Mouse (Mus musculus) heart, embryonic 10.5 days (tissue): ENCODE data around the gene Tradd. TPM values are rescaled to one million over a fixed set of nuclear protein-coding genes. Genes with fewer than 3 reads are reported as not detected.
A peak's percentile ranks its signal among the peaks of the same experiment; 100 is the strongest.

Experiments
- DNase-seq: peaks from one replicate; pipeline ENCODE4 v3.0.0-alpha.2; 2017; ENCODE audit warnings: low spot score
- H3K27ac ChIP-seq: fragments of 300-500 bp; sonication (generic); 2 replicates; pipeline ENCODE4 v1.5.1; 2016; ENCODE audit warnings: mild to moderate bottlenecking
- H3K27me3 ChIP-seq: fragments of 300-500 bp; sonication (generic); 2 replicates; pipeline ENCODE4 v1.6.1; 2016; ENCODE audit warnings: mild to moderate bottlenecking; ENCODE audit not compliant: poor library complexity, insufficient read depth, severe bottlenecking
- H3K36me3 ChIP-seq: fragments of 300-500 bp; sonication (generic); 2 replicates; pipeline ENCODE4 v1.6.1; 2016; ENCODE audit warnings: mild to moderate bottlenecking, moderate library complexity
- H3K4me1 ChIP-seq: fragments of 300-500 bp; sonication (generic); 2 replicates; pipeline ENCODE4 v1.6.1; 2016; ENCODE audit warnings: mild to moderate bottlenecking
- H3K4me3 ChIP-seq: fragments of 300-500 bp; sonication (generic); 2 replicates; pipeline ENCODE4 v1.5.1; 2016; ENCODE audit warnings: mild to moderate bottlenecking, moderate library complexity
- H3K9me3 ChIP-seq: fragments of 300-500 bp; sonication (generic); 2 replicates; pipeline ENCODE4 v1.6.1; 2016; ENCODE audit warnings: mild to moderate bottlenecking, moderate library complexity
- WGBS: fragments of 180-500 bp; shearing (Covaris S2); methylation state at CpG from one replicate; pipeline ENCODE4 v1.1.7; 2016; 5-methylcytosine and 5-hydroxymethylcytosine counted together
- polyA plus RNA-seq: library from polyadenylated mRNA; unstranded; fragments of >200 nt; fragmentation: Nextera tagmentation; extraction: Ambion mirVana; gene quantifications from 2 replicates; pipeline ENCODE4 v1.2.1, GENCODE M21; 2016

Gene Tradd
- polyA plus RNA-seq: 19.0 and 19.4 TPM in 2 replicates

DNA sequence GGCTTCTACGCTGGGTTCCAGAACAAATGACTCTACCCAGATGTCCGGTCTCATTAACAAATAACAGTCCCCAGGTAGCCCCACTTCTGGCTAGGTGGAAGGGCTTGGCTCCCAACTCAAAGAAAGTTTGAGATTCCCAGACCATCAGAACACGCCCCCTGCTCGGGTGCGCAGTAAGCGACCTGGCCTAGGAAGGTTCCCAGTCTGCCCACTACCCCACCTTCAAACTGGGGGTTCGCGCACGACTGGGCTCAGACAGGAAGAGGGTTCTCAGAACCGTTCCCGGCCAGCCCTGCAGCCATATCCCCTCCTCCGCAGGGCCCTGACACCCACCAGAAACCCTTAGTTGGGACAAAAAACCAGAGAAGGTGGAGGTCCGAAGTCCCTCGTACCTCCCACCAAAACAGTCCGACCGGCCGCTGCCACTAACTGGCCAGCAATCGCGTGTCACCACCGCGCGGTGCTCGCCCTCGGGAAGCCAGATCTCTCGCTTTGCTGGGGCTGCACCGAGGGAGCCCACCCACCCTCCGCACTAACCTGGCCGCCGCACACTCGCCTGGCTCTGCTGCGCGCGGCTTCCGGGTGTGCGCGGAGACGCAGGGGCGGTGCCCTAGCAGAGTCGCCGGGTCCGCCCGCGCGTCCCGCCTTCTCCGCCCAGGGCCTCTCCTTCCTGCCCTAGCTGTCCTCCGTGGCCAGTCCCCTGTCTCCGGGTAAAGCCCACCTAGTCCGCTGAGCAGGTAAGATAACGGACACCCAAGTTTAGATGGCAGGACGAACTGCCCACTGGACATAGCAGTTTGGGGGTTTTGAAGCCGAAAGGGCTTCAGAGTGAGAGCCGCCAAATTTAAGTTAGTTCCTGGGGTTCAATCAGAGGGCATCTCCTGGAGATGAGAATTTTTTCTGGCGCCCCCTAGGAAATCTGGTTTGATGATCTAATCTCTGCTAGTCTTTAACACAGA lies at the start of gene Tradd, which contains the start of gene Fbxl8:
Tradd (minus strand) TSS at position 586 of the 959 bp plus-strand sequence.
Fbxl8 (plus strand) TSS at position 625 of the 959 bp plus-strand sequence.
- Histone ChIP-seq H3K4me3 (peak within 1 kb of the TSS; percentile 71), H3K27ac (peak within 1 kb of the TSS; percentile 74; the same call in 1 of the 2 replicates), H3K9me3 (no peaks in the 10 kb centered on the region; the same call in 1 of the 2 replicates), H3K4me1 (peaks cover 39% of the 10 kb centered on the region), H3K27me3 (peaks cover 99% of the 10 kb centered on the region), H3K36me3 (no peaks in the 10 kb centered on the region)
- WGBS: 2% methylated on average over 54 of the region's 54 CpGs
- DNase-seq: peak; percentile 87

DNA sequence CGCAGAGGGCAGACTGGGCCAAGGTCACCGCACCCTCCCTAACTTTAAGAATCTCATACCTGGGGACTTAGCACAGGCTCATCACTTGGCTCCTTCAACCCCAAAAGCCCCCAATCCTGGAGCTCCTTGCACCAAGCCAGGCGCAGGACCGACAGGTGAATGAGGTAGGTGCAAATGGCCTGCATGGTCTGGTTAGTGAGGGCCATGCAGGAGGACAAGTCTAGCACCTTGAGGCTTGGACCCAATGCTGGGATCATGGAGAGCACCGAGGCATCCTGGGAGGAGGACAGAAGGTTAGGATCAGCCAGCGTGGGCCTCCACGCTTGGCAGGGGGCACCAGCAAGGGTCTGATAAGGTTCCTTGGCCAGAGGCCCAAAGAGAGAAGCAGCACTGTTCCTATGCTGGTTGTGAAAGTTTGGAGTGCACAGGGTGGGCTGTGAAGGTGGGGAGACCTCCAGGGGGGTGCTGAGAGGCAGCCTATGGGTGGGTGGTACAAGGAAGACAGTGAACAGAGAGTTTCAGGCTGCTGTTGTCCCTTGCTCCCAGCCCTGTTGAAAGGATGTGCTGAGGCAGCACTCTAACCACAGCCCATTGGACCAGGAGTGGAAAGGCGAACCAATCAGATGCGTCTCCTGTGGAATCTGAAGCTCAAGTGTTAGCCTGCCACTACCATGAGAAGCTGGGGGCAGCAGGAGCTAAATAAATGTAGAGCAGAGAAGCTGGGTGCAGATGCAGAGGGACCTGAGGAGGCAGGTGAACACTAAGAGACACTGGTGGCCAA lies 49.4 kb upstream of the Tradd start:
- no peak overlapping the region for H3K27ac ChIP-seq
- WGBS: 66% methylated on average over 9 of the region's 9 CpGs
- no peaks in the 10 kb centered on the region for H3K27me3 ChIP-seq

DNA sequence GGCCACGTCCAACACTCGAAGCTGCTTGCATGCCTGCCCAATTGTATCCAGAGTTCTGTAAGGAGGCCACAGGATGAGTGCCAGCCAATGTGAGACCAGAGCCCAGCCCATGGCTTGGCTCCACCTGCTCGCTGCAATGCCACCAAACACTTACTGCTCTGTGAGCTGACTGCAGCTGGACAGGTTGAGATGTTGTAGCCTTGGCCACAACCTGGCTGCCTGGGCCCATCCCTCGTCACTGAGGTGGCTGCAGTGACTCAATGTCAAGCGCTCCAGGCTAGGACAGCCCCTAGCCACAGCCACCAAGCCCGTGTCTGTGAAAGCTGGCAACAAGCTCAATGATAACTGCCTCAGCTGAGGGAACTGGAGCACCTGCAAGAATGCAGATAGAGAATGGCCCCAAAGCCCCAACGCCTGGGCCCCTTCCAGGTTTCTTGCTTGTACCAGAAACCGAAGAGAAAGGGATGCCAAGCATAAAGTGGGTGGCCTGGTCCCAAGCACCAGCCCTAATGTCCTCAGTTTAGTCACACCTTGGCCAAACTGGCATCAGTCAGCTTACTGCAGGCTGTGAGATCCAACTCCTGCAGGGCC lies 48.6 kb upstream of the Tradd start:
- no peak for DNase-seq
- Histone ChIP-seq H3K36me3 (peaks cover 85% of the 10 kb centered on the region), H3K27ac (no peak overlapping the region), H3K4me3 (no peak overlapping the region), H3K9me3 (no peaks in the 10 kb centered on the region), H3K27me3 (no peaks in the 10 kb centered on the region), H3K4me1 (peaks cover 22% of the 10 kb centered on the region; the same call in 1 of the 2 replicates)
- WGBS: 90% methylated on average over 8 of the region's 8 CpGs

More for the DNA sequence above, 49.4 kb upstream of the Tradd start:
- Histone ChIP-seq H3K4me3 (no peak overlapping the region), H3K36me3 (peaks cover 85% of the 10 kb centered on the region), H3K4me1 (peaks cover 25% of the 10 kb centered on the region; the same call in 1 of the 2 replicates), H3K9me3 (no peaks in the 10 kb centered on the region)
- DNase-seq: no peak

DNA sequence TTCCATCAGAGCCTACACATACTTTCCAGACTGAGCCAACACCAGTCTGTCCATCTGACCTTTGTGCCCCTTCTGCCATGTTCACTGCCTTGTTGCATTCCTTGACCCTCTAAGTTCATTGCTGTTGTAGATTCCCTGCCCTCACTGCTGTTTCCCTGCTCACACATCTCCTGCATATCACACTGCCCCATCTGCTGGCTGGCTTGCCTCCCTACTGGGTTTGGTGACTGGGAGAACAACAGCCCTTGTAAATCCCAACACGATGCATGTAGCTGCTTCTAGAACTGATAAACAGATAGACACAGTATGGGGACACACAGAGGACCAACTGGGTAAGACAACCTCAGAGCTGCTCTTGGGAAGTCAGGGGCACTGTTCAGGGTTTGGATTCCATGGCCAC lies 47.3 kb upstream of the Tradd start:
- Histone ChIP-seq H3K4me1 (peaks cover 28% of the 10 kb centered on the region; the same call in 1 of the 2 replicates), H3K4me3 (no peak overlapping the region), H3K27ac (no peak overlapping the region), H3K9me3 (no peaks in the 10 kb centered on the region), H3K27me3 (no peaks in the 10 kb centered on the region), H3K36me3 (peaks cover 92% of the 10 kb centered on the region)
- DNase-seq: no peak
- WGBS: 81% methylated on average over 1 of the region's 1 CpGs

DNA sequence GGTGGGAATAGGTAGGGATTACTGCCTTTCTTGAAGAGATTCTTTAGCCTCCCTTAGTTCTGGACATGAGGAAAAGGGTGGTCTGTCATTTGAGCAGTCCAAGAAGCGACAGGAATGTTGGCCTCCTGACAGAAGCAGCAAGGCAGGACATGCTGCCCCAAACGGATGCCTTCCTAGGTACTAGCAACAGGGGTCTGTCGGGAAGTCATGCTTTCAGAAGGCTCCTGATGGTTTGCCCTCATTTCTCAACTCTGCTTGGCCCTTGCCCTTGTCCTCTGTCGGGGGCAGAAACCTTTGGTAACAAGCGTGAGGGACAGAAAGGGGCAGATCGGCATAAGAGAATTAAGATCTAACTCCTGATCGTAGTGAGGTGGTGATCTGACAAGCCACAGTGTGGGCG lies 45.7 kb upstream of the Tradd start:
- 85% methylated on average over 8 of the region's 8 CpGs for WGBS
- no peak overlapping the region for H3K27ac ChIP-seq
- no peaks in the 10 kb centered on the region for H3K9me3 ChIP-seq
- DNase-seq: no peak
- no peaks in the 10 kb centered on the region for H3K27me3 ChIP-seq
- no peak overlapping the region for H3K4me3 ChIP-seq
- peaks cover 80% of the 10 kb centered on the region for H3K36me3 ChIP-seq
- H3K4me1 ChIP-seq: peaks cover 38% of the 10 kb centered on the region

DNA sequence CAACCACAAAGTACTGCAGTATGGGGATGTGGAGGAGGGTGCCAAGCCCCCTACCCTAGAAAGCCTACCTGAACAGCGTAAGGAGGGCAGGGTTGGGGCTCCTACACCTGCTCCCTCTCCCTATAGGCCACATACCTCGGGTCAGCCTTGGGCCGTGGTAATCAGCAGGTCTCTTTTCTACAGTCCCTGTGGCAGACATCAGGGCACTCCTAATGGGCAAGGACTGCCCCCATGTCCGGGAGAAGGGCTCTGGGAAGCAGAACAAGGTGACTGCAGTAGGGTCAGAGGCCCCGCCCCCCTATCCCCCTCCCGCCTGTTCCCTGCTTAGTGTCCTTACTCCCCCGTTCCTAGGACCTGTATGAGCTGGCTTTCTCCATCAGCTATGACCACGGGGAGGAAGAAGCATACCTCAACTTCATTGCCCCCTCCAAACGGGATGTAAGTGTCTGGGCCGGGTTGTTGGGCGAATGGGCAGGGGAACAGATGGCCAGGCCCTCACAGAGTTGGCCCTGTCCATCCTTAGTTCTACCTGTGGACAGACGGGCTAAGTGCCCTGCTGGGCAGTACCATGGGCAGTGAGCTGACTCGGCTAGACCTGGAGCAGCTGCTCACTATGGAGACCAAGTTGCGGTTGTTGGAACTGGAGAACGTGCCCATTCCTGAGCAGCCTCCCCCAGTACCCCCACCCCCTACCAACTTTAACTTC lies 44.9 kb upstream of the Tradd start:
- DNase-seq: no peak
- Histone ChIP-seq H3K4me3 (no peak overlapping the region), H3K27ac (no peak overlapping the region), H3K36me3 (peaks cover 79% of the 10 kb centered on the region), H3K27me3 (no peaks in the 10 kb centered on the region), H3K9me3 (no peaks in the 10 kb centered on the region), H3K4me1 (peaks cover 42% of the 10 kb centered on the region)
- 77% methylated on average over 15 of the region's 15 CpGs for WGBS

DNA sequence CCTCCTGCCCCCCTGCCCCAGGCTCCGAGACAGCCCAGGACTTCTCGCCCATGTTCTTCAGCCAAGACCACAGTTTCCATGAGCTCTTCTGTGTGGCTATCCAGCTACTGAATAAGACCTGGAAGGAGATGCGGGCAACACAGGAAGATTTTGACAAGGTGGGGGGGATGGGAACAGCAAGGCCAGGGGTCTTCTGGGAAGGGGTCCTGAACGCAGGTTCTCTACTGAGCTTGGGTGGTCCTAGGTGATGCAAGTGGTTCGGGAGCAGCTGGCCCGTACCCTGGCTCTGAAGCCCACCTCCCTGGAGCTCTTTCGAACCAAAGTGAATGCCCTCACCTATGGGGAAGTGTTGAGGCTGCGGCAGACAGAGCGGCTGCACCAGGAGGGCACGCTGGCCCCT lies 44.0 kb upstream of the Tradd start:
- no peak for DNase-seq
- H3K27me3 ChIP-seq: no peaks in the 10 kb centered on the region
- 91% methylated on average over 10 of the region's 10 CpGs for WGBS
- peaks cover 80% of the 10 kb centered on the region for H3K36me3 ChIP-seq
- no peaks in the 10 kb centered on the region for H3K9me3 ChIP-seq
- no peak overlapping the region for H3K27ac ChIP-seq
- H3K4me1 ChIP-seq: peaks cover 42% of the 10 kb centered on the region
- no peak overlapping the region for H3K4me3 ChIP-seq

DNA sequence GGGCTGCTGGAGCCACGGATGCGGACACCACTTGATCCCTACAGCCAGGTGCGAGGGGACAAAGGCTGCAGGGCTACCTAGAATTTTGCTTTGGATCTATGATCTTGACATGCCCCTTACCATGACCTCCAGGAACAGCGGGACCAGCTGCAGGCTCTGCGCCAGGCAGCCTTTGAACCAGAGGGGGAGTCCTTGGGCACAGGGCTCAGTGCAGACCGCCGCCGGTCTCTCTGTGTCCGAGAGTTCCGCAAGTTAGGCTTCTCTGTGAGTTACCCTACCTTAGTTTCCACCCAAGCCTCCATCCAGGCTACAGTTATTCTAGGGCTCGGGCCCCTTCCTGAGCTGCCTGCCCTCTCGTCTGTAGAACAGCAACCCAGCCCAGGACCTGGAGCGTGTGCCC lies 43.3 kb upstream of the Tradd start:
- Histone ChIP-seq H3K27ac (no peak overlapping the region), H3K4me3 (no peak overlapping the region), H3K36me3 (peaks cover 79% of the 10 kb centered on the region), H3K4me1 (peaks cover 42% of the 10 kb centered on the region), H3K27me3 (no peaks in the 10 kb centered on the region), H3K9me3 (no peaks in the 10 kb centered on the region)
- DNase-seq: no peak
- whole genome bisulfite sequencing: 93% methylated on average over 13 of the region's 13 CpGs

DNA sequence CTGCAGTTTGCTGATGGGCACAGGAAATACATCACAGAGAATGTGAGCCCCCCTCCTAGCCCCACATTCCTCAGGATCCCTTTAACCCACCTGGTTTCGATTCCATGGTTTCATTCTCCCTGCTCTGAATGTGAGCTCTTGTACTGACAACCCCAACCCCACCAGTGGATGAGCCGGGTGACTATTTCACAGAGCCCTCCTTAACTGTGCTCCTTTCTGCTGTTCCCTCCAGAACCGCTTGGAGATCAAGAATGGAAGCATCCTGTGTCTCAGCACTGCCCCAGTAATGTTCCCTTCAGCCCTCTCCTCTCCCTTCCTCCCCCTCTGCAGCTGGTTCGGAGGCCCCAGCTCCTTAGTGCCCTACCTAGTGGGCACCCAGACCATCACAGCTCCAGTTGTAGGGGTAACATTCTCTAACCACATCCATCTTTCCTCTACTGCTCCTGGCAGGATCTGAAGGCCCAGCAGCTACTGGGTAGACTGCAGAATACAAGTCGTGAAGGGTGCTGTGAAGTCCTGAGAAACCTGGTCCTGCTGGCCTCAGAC lies 41.8 kb upstream of the Tradd start:
- peaks cover 78% of the 10 kb centered on the region for H3K36me3 ChIP-seq
- no peaks in the 10 kb centered on the region for H3K27me3 ChIP-seq
- no peaks in the 10 kb centered on the region for H3K9me3 ChIP-seq
- H3K27ac ChIP-seq: peak overlapping the region; percentile 88
- 48% methylated on average over 5 of the region's 5 CpGs for WGBS
- H3K4me1 ChIP-seq: peaks cover 42% of the 10 kb centered on the region
- no peak for DNase-seq
- H3K4me3 ChIP-seq: peak overlapping the region; percentile 61

DNA sequence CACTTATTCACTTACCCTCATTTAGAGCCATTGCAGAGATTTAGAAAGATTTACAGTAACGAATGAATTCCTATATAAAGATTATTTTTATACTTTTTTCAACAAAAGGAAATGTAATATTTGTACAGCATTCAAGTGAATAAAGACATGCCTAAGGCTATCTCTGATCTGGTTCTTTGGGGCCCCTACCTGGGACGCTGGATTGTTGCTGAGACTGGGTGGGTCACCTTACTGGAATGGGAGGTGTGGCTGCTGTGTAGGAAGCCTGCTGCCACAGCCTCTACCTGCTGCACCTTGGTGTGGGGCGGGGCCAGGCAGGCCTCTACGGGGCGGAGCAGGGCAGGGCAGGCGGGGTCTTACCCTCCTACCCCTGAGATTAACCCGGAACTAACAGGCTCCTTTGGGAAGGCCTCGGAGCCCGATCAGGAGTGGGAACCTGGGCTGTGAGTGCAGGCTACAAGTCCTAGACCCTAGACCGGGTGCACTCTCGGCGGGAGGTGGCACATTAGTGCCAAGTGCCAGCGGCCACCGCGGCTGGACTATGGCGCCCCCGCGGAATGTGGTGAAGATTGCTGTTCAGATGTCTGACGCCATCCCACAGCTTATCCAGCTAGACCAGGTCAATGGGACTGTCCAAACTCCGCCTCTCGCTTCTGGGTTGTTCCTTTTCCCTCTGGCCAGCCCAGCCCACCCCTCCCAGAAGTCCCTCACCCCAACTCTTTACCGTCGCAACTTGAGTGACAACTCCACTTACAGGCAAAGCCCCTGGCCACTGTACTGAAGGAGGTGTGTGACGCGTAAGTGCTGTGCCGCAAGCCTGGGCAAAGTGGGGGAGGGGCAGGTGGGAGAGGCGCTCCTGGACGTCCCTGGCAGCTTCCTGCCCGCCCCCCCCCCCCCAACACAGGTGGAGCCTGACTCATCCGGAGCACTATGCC lies 41.1 kb upstream of the Tradd start, which contains the start of gene Elmo3:
Elmo3 (plus strand) TSS at position 391 of the 935 bp plus-strand sequence.
- Histone ChIP-seq H3K9me3 (no peaks in the 10 kb centered on the region), H3K4me1 (peaks cover 42% of the 10 kb centered on the region), H3K4me3 (peak within 1 kb of the TSS; percentile 61), H3K36me3 (peaks cover 81% of the 10 kb centered on the region), H3K27ac (peak within 1 kb of the TSS; percentile 88), H3K27me3 (no peaks in the 10 kb centered on the region)
- 6% methylated on average over 26 of the region's 30 CpGs for WGBS
- DNase-seq: peak; percentile 87
